Mouse (Mus musculus) sigmoid colon, adult 10 weeks (tissue): ENCODE data around the gene Celf1. TPM values are rescaled to one million over a fixed set of nuclear protein-coding genes. Genes with fewer than 3 reads are reported as not detected.

Source experiments
- polyA plus RNA-seq: library from polyadenylated mRNA; stranded (reverse); fragments of 350-450 nt; fragmentation: Illumina TruSeq; extraction: RNeasy Lipid Tissue Mini Kit (QIAGEN cat#74804); gene quantifications from one replicate; pipeline ENCODE4 v1.2.3, GENCODE M21; 2014; ENCODE audit warnings: low read depth, low replicate concordance

The Celf1 gene
- 112 TPM for polyA plus RNA-seq

GRCm38 (mm10) chr2:90940233-90941229, at the start of gene Celf1:
Gene Celf1 (plus strand): TSS chr2:90940382.

GRCm38 (mm10) chr2:90904076-90904855, 35.9 kb upstream of the Celf1 start, which contains the start of the genes Kbtbd4 and Ndufs3:
Gene Kbtbd4 (plus strand): TSS chr2:90904740.
Gene Ndufs3 (minus strand): TSS chr2:90904827.

GRCm38 (mm10) chr2:91035385-91035784, 95.2 kb downstream of the Celf1 start, which contains the start of gene Rapsn:
Gene Rapsn (plus strand): TSS chr2:91035620.

GRCm38 (mm10) chr2:91053934-91054382, 113.8 kb downstream of the Celf1 start, which contains the start of gene Psmc3:
Gene Psmc3 (plus strand): TSS chr2:91054009.

Other genes with a start within 250 kb of the Celf1 start
- gene Fnbp4, start 195.0 kb upstream of the Celf1 start, polyA plus RNA-seq, result 145 TPM
- 2.2 TPM for gene Agbl2, start 157.7 kb upstream of the Celf1 start, polyA plus RNA-seq
- gene Mtch2, start 93.2 kb upstream of the Celf1 start, polyA plus RNA-seq, result 649 TPM
- not detected for gene C1qtnf4, start 54.5 kb upstream of the Celf1 start, polyA plus RNA-seq
- 10.2 TPM for gene Kbtbd4, start 35.6 kb upstream of the Celf1 start, polyA plus RNA-seq
- 153 TPM for gene Ndufs3, start 35.6 kb upstream of the Celf1 start, polyA plus RNA-seq
- gene Rapsn, start 95.2 kb downstream of the Celf1 start, polyA plus RNA-seq, result not detected
- gene Psmc3, start 113.6 kb downstream of the Celf1 start, polyA plus RNA-seq, result 116 TPM
- 5.2 TPM for gene Slc39a13, start 130.0 kb downstream of the Celf1 start, polyA plus RNA-seq
- gene Spi1, start 142.0 kb downstream of the Celf1 start, polyA plus RNA-seq, result 3.0 TPM
- not detected for gene Mybpc3, start 177.8 kb downstream of the Celf1 start, polyA plus RNA-seq
- gene Madd, start 243.5 kb downstream of the Celf1 start, polyA plus RNA-seq, result 7.9 TPM